Mouse (Mus musculus) neural tube, embryonic 14.5 days (tissue): ENCODE results near the gene Zmynd8. TPM values are rescaled to one million over a fixed set of nuclear protein-coding genes. Genes with fewer than 3 reads are reported as not detected.

Source experiments
- ATAC-seq: fragments of 200-750 bp; cut with Nextera tagmentation; 2 replicates; pipeline ENCODE4 v1.8.0; 2017; ENCODE audit warnings: low read depth, mild to moderate bottlenecking, moderate TSS enrichment, moderate library complexity
- H3K27ac ChIP-seq: fragments of 300-500 bp; sonication (generic); 2 replicates; pipeline ENCODE4 v1.5.1; 2014; ENCODE audit warnings: low read depth, mild to moderate bottlenecking, control low read depth, low read length, moderate library complexity, mixed read lengths
- H3K27me3 ChIP-seq: fragments of 300-500 bp; sonication (generic); 2 replicates; pipeline ENCODE4 v1.6.1; 2014; ENCODE audit warnings: low read length; ENCODE audit not compliant: control insufficient read depth, insufficient read depth
- H3K36me3 ChIP-seq: fragments of 300-500 bp; sonication (generic); 2 replicates; pipeline ENCODE4 v1.6.1; 2014; ENCODE audit warnings: low read length, mixed read lengths; ENCODE audit not compliant: control insufficient read depth, insufficient read depth
- H3K4me1 ChIP-seq: fragments of 300-500 bp; sonication (generic); 2 replicates; pipeline ENCODE4 v1.6.1; 2014; ENCODE audit warnings: low read length; ENCODE audit not compliant: control insufficient read depth, insufficient read depth
- H3K4me2 ChIP-seq: fragments of 300-500 bp; sonication (generic); 2 replicates; pipeline ENCODE4 v1.6.1; 2014; ENCODE audit warnings: mild to moderate bottlenecking, low read depth, low read length, control low read depth
- H3K4me3 ChIP-seq: fragments of 300-500 bp; sonication (generic); 2 replicates; pipeline ENCODE4 v1.5.1; 2014; ENCODE audit warnings: low read depth, low read length, control low read depth, mixed read lengths
- H3K9ac ChIP-seq: fragments of 300-500 bp; sonication (generic); replicated peaks from 2 replicates; pipeline ENCODE4 v1.6.1; 2014; ENCODE audit warnings: low read depth, mild to moderate bottlenecking, control low read depth, low read length, mixed read lengths
- H3K9me3 ChIP-seq: fragments of 300-500 bp; sonication (generic); 2 replicates; pipeline ENCODE4 v1.6.1; 2016; ENCODE audit warnings: low read length; ENCODE audit not compliant: control insufficient read depth
- WGBS: fragments of 180-500 bp; shearing (Covaris S2); extraction: QIAGEN DNeasy Blood & Tissue Kit; methylation state at CpG from one replicate; pipeline ENCODE4 v1.1.7; 2014; 5-methylcytosine and 5-hydroxymethylcytosine counted together
- polyA plus RNA-seq: library from polyadenylated mRNA; unstranded; fragments of >200 nt; fragmentation: Nextera tagmentation; extraction: Ambion mirVana; gene quantifications from 2 replicates; pipeline ENCODE4 v1.2.1, GENCODE M21; 2014

The Zmynd8 gene
- polyA plus RNA-seq, 1 experiment from 2014 or later, result 69.3 TPM

- Histone ChIP-seq H3K4me2 (no peak overlapping the region), H3K9me3 (no peaks in the 10 kb centered on the region), H3K27ac (no peak overlapping the region), H3K36me3 (no peaks in the 10 kb centered on the region), H3K4me1 (peaks cover 2% of the 10 kb centered on the region), H3K9ac (no peak overlapping the region), H3K27me3 (no peaks in the 10 kb centered on the region), H3K4me3 (no peak overlapping the region)
- no peak for ATAC-seq
- WGBS, result 34% methylated on average over 15 of the region's 15 CpGs
These were observed 7.6 kb upstream of the Zmynd8 start for GRCm38 (mm10) chr2:165906332-165906945.

DNA sequence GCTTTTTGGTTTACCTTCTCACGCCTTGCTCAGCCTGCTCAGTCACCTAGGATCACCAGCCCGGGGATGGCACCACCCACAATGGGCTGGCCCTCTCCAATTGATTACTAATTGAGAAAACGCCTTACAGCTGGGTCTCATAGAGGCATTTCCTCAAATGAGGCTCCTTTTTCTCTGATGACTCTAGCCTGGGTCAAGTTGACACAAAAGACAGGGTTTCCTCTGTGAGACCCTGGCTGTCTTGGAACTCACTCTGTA lies 2.2 kb upstream of the Zmynd8 start:
- WGBS, result 30% methylated on average over 3 of the region's 3 CpGs
- no peak overlapping the region for H3K4me2 ChIP-seq
- H3K4me3 ChIP-seq, result no peak overlapping the region
- H3K36me3 ChIP-seq, result no peaks in the 10 kb centered on the region
- H3K27ac ChIP-seq, result no peak overlapping the region; the same call in 1 of the 2 replicates
- no peaks in the 10 kb centered on the region for H3K9me3 ChIP-seq
- H3K4me1 ChIP-seq, result peaks cover 7% of the 10 kb centered on the region
- no peak for ATAC-seq
- H3K9ac ChIP-seq, result no peak overlapping the region; the same call in 1 of the 2 replicates
- no peaks in the 10 kb centered on the region for H3K27me3 ChIP-seq

DNA sequence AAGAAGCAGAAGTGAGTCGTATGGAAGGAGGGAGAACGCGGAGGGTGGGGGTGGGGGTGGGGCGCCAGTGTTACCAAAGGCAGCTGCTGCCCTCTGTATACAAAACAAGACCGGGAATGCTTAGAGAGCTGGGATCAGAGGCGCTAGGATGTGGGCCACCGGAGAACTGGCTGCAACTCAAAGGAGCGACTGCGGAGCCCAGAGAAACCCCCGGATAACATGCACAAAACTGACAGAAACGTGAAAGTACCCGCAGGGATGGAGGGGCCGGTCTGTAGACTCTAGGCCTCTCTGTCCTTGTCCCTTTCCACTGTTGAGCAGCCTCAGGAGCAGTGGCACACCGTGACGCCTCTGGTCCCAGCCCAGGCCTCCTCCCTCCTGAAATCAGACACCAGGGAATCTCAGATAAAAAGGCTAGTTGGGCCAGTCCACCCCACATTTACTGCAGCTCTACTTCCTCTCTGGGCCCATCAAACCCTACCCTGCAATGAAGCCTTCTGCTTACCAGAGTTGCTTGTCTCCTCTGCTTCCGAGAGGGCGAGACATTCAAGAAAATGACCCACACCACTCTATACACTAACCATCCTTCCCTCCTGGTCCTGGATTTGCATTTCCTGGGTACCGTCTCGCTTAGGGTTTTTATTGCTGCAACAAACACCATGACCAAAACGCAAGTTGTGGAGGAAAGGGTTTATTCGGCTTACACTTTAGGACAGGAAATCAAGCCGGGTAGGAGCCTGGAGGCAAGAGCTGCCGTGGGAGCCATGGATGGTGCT lies 1.7 kb upstream of the Zmynd8 start:
- WGBS, result 12% methylated on average over 23 of the region's 23 CpGs
- Histone ChIP-seq H3K4me3 (no peak overlapping the region), H3K27ac (peak overlapping the region; percentile 63), H3K9ac (no peak overlapping the region; the same call in 1 of the 2 replicates), H3K9me3 (no peaks in the 10 kb centered on the region), H3K4me2 (peak overlapping the region; percentile 8; the same call in 1 of the 2 replicates), H3K4me1 (peaks cover 7% of the 10 kb centered on the region), H3K27me3 (no peaks in the 10 kb centered on the region), H3K36me3 (no peaks in the 10 kb centered on the region)
- ATAC-seq, result peak; percentile 69; the same call in 1 of the 2 replicates

DNA sequence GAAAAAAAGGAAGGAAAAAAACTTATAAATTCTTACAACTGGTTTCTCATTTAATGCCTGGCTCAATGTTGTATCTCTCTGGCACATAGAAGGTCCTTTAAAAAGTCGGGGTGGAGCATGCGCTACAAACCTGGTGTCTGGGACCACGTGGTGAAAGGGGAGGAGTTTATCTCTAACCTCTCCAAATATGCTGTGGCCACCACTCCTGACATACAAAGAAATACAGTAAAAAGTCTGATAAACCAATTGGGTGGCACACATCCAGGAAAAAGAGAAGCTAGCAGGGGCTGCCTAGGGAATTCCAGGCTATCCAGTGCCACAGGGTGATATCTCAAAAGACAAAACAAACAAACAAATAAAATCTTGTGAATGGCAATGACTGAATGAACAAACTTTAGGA lies 1.1 kb upstream of the Zmynd8 start:
- no peaks in the 10 kb centered on the region for H3K9me3 ChIP-seq
- ATAC-seq, result no peak
- no peak overlapping the region for H3K9ac ChIP-seq
- H3K4me3 ChIP-seq, result no peak overlapping the region
- no peaks in the 10 kb centered on the region for H3K36me3 ChIP-seq
- peak overlapping the region; percentile 63; the same call in 1 of the 2 replicates for H3K27ac ChIP-seq
- 23% methylated on average over 3 of the region's 3 CpGs for WGBS
- peaks cover 7% of the 10 kb centered on the region for H3K4me1 ChIP-seq
- no peaks in the 10 kb centered on the region for H3K27me3 ChIP-seq
- no peak overlapping the region for H3K4me2 ChIP-seq

- peaks cover 7% of the 10 kb centered on the region for H3K4me1 ChIP-seq
- no peak for ATAC-seq
- 33% methylated on average over 6 of the region's 6 CpGs for WGBS
- H3K9me3 ChIP-seq, result no peaks in the 10 kb centered on the region
- H3K36me3 ChIP-seq, result no peaks in the 10 kb centered on the region
- no peak overlapping the region for H3K4me3 ChIP-seq
- H3K9ac ChIP-seq, result no peak overlapping the region
- no peak overlapping the region for H3K27ac ChIP-seq
- H3K27me3 ChIP-seq, result no peaks in the 10 kb centered on the region
- no peak overlapping the region for H3K4me2 ChIP-seq
These were observed 658 bp upstream of the Zmynd8 start for GRCm38 (mm10) chr2:165899474-165899873.

DNA sequence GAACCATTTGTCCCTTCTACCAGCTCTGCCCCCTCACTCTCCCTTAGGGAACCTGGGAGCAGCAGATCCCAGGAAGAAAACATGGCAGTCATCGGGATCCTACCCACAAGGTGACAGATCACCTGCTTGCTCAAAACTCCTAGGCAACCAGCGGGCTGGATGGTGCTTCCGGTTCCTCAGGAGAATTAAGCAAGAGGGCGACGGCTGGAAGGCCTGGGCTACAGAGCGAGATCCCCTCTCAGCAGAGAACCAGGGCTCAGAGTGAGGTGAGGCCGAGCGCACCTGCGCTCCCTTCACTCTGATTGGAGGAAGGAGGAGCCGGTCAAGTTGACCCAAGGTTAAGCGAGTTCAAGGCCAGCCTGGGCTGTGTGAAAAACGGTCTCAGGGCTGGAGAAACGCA lies 2.6 kb downstream of the Zmynd8 start:
- Histone ChIP-seq H3K36me3 (no peaks in the 10 kb centered on the region), H3K4me3 (no peak overlapping the region), H3K9ac (no peak overlapping the region), H3K27me3 (no peaks in the 10 kb centered on the region), H3K9me3 (no peaks in the 10 kb centered on the region), H3K4me1 (peaks cover 7% of the 10 kb centered on the region), H3K27ac (no peak overlapping the region), H3K4me2 (no peak overlapping the region)
- no peak for ATAC-seq
- 69% methylated on average over 13 of the region's 13 CpGs for WGBS

DNA sequence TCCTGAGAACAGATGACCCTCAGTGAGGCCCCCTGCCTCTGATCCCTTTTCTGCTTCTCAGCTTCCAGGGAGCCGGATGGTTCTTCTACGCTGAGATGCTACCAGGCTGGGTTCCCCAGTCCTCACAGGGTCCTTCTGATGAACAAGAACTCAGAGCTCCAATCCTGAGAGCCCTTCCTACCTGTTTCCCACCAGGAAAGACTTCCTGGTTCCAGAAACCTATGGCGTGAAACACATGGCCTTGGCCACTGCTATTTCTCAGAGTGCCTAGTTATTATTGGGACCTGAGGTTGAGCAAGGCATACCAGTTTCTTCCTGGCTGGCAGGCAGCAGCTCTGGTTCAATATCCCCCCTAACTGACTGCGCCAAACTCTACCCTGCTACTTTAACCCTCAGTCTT lies 3.1 kb downstream of the Zmynd8 start:
- no peak overlapping the region for H3K4me2 ChIP-seq
- no peak overlapping the region for H3K27ac ChIP-seq
- WGBS, result 88% methylated on average over 4 of the region's 4 CpGs
- H3K4me3 ChIP-seq, result no peak overlapping the region
- H3K9me3 ChIP-seq, result no peaks in the 10 kb centered on the region
- no peaks in the 10 kb centered on the region for H3K27me3 ChIP-seq
- H3K9ac ChIP-seq, result no peak overlapping the region
- H3K4me1 ChIP-seq, result peaks cover 5% of the 10 kb centered on the region
- ATAC-seq, result no peak
- H3K36me3 ChIP-seq, result no peaks in the 10 kb centered on the region

- 62% methylated on average over 3 of the region's 4 CpGs for WGBS
- H3K9me3 ChIP-seq, result no peaks in the 10 kb centered on the region
These were observed 4.3 kb downstream of the Zmynd8 start for GRCm38 (mm10) chr2:165894533-165894932.

DNA sequence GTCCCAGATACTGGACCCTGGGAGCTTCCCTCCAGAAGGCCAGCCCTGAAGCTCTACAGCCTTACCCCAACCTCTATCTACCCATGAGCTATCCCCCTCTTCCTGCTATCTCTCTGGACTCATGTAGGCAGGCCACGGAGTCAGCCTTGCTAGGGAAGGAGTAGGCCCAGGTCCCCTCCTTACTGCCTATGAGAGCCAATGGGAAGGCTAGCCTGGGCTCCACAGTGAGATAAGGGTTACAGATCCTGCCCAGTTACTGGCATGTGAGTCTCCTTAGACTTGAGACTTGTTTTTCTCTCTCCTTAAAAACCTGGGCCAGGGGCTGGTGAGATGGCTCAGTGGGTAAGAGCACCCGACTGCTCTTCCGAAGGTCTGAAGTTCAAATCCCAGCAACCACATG lies 5.6 kb downstream of the Zmynd8 start:
- 88% methylated on average over 3 of the region's 3 CpGs for WGBS
- no peak overlapping the region for H3K9ac ChIP-seq
- H3K4me3 ChIP-seq, result no peak overlapping the region
- no peak for ATAC-seq
- no peak overlapping the region for H3K27ac ChIP-seq
- no peaks in the 10 kb centered on the region for H3K9me3 ChIP-seq
- H3K4me1 ChIP-seq, result peaks cover 9% of the 10 kb centered on the region
- no peaks in the 10 kb centered on the region for H3K27me3 ChIP-seq
- no peak overlapping the region for H3K4me2 ChIP-seq
- no peaks in the 10 kb centered on the region for H3K36me3 ChIP-seq

More at GRCm38 (mm10) chr2:165894533-165894932, 4.3 kb downstream of the Zmynd8 start:
- no peak overlapping the region for H3K9ac ChIP-seq
- H3K27ac ChIP-seq, result no peak overlapping the region
- H3K4me3 ChIP-seq, result no peak overlapping the region
- H3K4me1 ChIP-seq, result no peaks in the 10 kb centered on the region; the same call in 1 of the 2 replicates
- no peak for ATAC-seq
- no peaks in the 10 kb centered on the region for H3K27me3 ChIP-seq
- H3K4me2 ChIP-seq, result no peak overlapping the region
- H3K36me3 ChIP-seq, result no peaks in the 10 kb centered on the region
